Mouse (Mus musculus) ovary, adult 18-20 months (tissue): ENCODE results near the gene Bmpr1a.
"Not testable (repeated sequence)": the region's sequence is repeated elsewhere in the genome, so short reads cannot be mapped to it uniquely, and the experiment has no call there.

ENCODE experiments used
- DNase-seq: peaks from one replicate; pipeline ENCODE4 v3.0.0; 2022; ENCODE audit warnings: low spot score, mixed read lengths

Gene Bmpr1a

DNA sequence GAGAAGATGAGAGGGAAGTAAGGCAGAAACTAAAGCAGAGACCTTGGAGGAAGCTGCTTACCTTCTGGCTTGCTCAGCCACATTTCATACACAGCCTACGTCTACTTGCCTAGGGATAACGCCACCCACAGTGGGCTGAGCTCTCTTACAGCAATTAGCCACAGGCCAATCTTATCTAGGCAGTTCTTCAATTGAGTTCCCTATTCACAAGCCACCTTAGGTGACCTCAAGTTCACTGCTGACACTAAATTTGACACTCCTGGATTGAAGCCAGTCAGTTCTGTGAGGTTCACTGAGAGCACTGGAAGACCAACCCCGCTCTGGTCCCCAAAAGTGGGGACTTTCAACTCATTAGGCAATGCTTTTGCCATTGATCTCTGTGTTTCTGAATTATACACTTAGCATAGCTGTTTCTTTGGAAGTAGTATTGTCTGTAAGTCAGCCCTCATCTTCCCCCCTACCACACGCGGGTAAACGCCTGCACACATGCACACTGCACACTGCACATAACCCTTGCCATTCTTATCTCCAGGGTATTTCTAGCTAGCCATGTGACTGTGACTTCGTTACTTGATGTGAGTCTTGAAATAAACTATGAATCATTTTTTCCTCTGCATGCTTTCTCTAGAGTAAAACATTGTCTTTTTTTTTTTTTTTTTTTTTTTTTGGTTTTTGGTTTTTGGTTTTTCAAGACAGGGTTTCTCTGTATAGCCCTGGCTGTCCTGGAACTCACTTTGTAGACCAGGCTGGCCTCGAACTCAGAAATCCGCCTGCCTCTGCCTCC is 120.0 kb downstream of the Bmpr1a start:
- DNase-seq = no peak

DNA sequence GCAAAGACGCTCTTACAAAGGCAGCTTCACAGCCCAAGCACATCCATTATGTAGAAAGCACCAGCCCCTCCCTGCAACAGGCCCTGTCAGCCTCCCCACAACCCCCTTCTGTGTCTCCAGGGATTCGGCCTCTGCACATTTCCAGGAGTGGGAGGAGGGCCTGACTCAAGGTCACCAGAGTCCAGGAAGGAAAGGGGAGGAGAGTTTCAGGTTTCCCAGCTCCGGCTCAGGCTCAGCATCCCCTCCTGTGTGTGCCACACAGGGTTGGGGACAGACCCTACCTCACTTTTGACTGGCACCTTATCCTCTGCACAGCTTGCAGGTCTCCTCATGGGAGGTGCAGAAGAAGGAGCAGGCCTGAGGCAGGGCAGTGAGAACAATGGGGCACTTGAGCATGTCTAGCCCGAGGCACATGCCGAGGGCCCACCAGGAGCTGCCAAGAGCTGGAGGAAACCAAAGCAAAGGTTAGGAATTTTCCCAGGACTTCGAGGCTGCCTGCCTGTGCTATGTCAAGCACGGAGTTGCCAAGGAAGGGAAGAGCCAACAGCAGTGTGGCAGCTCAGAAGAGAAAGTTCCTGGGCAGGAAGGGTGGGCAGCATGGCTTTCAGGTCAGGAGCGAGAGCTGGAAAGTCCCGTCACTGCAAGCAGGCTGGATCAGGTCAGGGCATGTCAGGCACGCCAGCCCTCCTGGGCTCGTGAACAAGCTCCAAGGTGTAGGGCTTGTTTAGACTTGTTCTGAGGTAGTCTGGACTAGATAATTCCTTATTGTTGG is 124.4 kb downstream of the Bmpr1a start:
- DNase-seq = peak; percentile 42

GRCm38 (mm10) chr14:34377121-34377520 is 126.0 kb downstream of the Bmpr1a start:
- DNase-seq = no peak

GRCm38 (mm10) chr14:34375941-34376340 is 127.2 kb downstream of the Bmpr1a start:
- DNase-seq = no peak

- no peak for DNase-seq
Measured at GRCm38 (mm10) chr14:34375415-34375904, 127.7 kb downstream of the Bmpr1a start, which contains the start of gene Mmrn2. Gene Mmrn2 (plus strand): TSS chr14:34375465.

DNA sequence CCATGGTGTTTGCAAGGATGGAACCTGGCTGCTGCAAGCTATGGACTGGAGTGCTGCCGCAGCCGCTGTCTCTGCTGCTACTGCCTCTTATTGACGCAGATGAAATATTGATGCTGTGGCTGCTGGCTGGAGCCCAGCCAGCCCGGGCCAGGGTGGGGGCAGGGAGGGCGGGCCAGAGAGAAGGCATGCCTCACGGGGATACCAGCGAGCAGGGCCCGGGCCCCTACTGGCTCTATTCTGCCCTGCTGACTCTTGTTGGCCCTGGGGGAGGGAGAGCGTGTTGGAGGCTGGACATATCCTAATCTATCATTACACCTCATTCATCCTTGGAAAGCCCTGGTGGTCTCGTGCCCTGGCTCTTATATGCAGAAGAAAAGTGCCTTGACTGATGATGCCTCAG is 128.6 kb downstream of the Bmpr1a start, which contains the start of gene Sncg:
TSS of gene Sncg (minus strand) at position 213 of the 400 bp plus-strand sequence.
- no peak for DNase-seq

DNA sequence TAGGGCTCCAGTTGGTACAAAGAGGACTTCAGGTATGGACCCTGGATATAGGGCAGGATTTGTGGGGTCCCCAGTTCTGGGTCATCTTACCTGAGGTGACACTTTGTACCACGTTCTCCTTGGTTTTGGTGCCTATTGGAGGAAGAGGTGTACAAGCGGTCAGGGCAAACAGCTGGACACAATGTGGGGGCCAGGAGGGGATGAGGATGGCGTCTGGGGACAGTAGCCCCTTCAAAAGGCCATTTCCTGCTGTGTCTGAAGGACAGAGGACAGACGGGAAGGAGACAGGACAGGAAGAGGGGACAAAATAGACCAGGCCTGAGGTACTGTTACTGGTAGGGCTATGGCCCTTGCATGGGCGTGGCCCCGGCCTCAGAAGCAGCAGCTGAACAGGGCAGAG is 129.6 kb downstream of the Bmpr1a start:
- no peak for DNase-seq

- DNase-seq = no peak
Measured at GRCm38 (mm10) chr14:34372646-34373045, 130.5 kb downstream of the Bmpr1a start.

DNA sequence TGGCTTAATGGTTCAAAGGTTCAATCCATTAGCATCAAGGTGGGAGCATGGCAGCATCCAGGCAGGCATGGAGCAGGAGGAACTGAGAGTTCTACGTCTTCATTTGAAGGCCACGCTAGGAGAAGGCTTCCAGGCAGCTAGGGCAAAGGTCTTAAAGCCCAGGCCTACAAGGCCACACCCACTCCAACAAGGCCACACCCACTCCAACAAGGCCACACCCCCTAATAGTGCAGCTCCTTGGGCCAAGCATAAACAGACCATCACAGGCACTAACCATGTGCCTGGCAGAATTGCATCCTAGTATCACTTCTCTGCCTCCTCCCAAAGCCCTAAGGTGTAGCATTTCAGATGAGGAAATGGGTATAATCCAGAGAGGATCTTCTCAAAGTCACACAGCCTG is 131.4 kb downstream of the Bmpr1a start:
- DNase-seq = no peak

- DNase-seq = no peak
Measured at GRCm38 (mm10) chr14:34370921-34371320, 132.2 kb downstream of the Bmpr1a start.

DNA sequence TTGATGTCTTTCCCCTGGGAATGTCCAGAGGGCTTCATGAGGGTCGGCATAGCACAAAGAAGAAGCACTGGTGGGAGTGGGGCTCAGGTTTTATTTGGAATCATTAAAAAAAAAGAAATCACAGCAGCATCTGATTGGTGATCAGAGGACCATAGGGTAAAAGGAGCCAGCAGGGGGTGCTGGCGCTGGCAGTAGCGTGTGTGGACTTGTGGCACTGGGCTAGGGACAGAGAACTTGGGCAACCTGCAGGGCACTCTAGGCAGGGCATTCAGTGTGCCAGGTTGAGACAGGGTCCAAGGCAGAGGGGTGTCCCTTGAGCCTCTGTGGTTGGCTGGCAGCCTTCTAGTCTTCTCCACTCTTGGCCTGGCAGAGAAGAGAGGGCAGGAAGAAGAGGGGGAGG is 132.9 kb downstream of the Bmpr1a start:
- no peak for DNase-seq

DNA sequence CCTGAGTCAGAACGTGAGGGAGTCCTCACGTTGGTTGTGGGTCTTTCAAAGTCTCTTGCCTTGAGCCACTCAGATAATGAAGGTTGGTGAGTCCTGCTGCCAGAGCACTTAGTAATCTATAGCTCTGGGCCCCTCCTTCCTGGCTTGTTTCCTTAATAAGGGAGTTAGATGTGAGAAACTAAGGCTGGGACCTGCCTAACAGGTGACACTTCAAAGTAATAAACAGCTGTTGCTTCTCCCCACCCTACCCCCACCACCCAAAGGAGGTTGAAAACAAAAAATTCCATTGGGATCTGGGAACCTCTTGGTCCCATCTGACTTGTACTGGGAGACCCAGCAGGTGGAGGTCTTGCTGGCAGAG is 138.0 kb downstream of the Bmpr1a start:
- DNase-seq = no peak

DNA sequence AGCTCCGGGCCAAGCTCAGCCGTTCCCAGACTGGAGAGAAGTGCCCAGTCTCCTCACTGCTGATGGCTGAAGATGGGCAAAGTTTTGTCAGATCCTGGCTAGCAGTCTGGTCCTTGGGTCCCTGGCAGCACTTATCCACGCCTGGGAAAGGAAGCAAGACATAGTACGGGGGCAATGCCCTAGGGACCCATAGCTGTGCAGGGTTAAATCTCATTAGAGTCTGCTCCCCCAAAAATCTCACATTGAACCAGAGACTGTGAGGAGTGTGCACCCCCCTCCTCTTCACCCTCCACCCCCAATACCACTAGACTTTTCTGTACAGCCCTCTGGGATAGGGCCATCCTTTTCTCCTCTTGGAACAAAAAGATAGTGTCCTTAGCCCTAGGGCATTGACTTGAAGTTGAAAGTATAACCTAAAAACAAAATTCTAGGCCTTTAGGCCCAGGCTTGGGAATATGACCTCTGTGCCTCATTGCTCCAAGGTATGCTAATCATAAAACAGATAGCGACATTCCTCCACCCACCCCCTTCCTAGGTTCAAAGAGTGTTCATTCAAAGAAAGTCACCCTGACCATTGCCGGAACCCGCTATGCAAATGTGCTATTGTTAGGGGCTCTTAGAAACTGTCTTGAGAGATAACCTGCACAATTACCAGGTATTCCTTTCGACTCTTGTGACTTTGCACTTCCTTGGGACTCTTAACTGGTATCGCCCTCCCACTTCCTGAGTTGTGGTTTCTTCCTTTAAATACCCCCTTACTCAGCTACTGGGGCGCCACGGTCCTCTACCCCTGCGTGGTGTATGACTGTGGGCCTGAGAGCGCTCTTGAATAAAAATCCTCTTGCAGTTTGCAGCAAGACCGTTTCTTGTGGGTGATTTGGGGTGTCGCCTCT is 138.6 kb downstream of the Bmpr1a start:
- not testable (repeated sequence) for DNase-seq

DNA sequence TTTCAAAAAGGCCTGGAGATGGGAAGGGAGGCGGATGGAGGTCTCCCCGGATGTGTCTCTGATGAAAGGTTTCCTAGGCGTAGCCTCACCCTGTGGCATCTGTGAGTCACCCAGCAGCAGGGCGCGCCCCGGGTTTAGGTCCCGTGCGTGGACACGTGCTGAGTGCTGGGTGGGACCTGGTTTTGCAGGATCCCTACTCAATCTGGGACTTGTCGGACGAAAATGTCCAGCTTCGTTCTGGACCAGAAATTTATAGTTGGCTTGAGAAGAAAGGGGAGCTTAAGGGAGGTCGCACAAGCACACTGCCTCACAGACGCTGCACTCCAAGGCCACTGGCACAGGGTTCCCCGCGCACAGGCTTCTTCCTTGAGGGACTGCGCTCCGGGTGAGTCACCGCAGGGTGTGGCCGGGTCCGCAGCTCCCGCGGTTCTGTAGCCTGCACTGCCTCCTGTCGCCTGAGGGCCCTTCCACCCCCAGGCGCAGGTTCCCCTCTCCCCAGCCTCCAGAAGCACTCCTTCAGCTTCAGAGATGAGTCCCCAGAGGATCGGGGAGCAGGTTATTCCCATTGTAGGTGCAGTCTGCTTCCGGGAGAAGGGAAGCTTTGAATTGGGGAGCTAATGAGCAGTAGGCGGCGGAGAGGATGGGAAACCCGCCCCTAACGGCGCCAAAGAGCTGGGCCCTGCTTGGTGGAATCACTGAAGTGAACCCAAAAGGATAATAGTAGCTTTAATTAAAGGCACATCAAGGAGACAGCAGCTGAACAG is 139.5 kb downstream of the Bmpr1a start:
- peak; percentile 66 for DNase-seq

DNA sequence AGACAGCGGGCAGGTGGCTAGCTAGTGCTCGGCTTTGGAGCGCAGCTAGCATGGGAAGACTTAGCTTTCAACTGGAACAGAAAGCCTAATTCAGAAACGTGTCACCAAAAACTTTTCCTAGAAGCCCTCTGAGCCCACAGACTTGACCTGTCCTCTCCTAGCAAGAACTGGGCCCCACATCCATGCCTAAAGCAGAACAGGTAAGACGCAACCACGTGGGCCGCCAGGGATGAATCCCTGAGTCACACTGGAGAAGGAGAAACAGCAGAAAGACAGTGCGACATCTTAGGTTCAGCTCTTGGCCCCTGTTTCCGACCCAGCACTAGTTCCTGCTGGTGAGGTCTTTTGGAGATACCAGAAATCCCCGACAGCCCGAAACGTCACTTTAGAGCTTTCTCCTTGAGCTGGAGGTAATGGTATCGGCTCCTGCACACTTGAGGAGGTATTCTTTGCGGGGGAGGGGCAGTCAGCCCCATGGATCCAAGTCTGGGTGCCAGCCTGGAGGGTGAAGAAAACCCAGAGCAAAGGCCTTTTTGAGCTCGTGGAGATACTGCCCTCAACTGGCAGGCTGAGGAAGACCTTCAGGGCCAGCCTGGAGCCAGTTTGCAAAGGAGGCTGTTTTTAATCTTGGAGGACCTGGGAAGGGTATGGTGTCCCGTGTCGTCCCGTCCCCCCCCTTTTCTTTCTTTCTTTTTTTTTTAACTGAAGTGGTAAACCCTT is 140.3 kb downstream of the Bmpr1a start:
- DNase-seq = peak; percentile 63

GRCm38 (mm10) chr14:34362135-34362534 is 141.0 kb downstream of the Bmpr1a start:
- no peak for DNase-seq
